Mouse (Mus musculus): ENCODE data around the gene Ifnl3.

- TF ChIP-seq CTCF (IDR thresholded peaks at IDR 0.05; ENCODE audit: low read depth, low read length) (no peak), POLR2A (IDR thresholded peaks at IDR 0.05; ENCODE audit: extremely low read depth, insufficient read depth, low read length) (no peak)
These were observed 50.6 kb downstream of the Ifnl3 start for GRCm38 (mm10) chr7:28573236-28573635.
